Mouse (Mus musculus): ENCODE measurements around the gene Cyp27b1. TPM values are rescaled to one million over a fixed set of nuclear protein-coding genes. Genes with fewer than 3 reads are reported as not detected.

Gene Cyp27b1
- polyA plus RNA-seq, 1 experiment from 2014 or later: not detected

- Histone ChIP-seq H3K27ac (ENCODE audit: low read depth, low read length) (peak overlapping the region; percentile 80), H3K4me1 (ENCODE audit: control insufficient read depth, insufficient read depth, low read length) (peaks cover 31% of the 10 kb centered on the region), H3K4me2 (ENCODE audit: low read depth, low read length) (peak overlapping the region; percentile 91), H3K4me3 (ENCODE audit: low read depth, low read length) (peak overlapping the region; percentile 80), H3K36me3 (ENCODE audit: control insufficient read depth, insufficient read depth, low read length) (0 out of 2 replicates have a peak, but pooled peaks cover 6% of the 10 kb centered on the region), H3K9me3 (ENCODE audit: control insufficient read depth, low read length) (no peaks in the 10 kb centered on the region), H3K9ac (replicated peaks; ENCODE audit: low read depth, low read length) (peak overlapping the region; percentile 93), H3K27me3 (ENCODE audit: control insufficient read depth, insufficient read depth, low read length) (0 out of 2 replicates have a peak, but pooled peaks cover 8% of the 10 kb centered on the region)
- WGBS: 2% methylated on average over 34 of the region's 49 CpGs
- peak; percentile 79 for ATAC-seq (ENCODE audit: low read depth)
Observed at GRCm38 (mm10) chr10:127078677-127079575, 30.9 kb downstream of the Cyp27b1 start.

GRCm38 (mm10) chr10:127079665-127080391 is 31.8 kb downstream of the Cyp27b1 start:
- peak overlapping the region; percentile 91 for H3K4me2 ChIP-seq (ENCODE audit: low read depth, low read length)
- peaks cover 31% of the 10 kb centered on the region for H3K4me1 ChIP-seq (ENCODE audit: control insufficient read depth, insufficient read depth, low read length)
- H3K4me3 ChIP-seq (ENCODE audit: low read depth, low read length): peak overlapping the region; percentile 80
- WGBS: 2% methylated on average over 28 of the region's 70 CpGs
- H3K36me3 ChIP-seq (ENCODE audit: control insufficient read depth, insufficient read depth, low read length): peaks cover 10% of the 10 kb centered on the region; the same call in 1 of the 2 replicates
- peak overlapping the region; percentile 93 for H3K9ac ChIP-seq (replicated peaks; ENCODE audit: low read depth, low read length)
- H3K27me3 ChIP-seq (ENCODE audit: control insufficient read depth, insufficient read depth, low read length): 0 out of 2 replicates have a peak, but pooled peaks cover 8% of the 10 kb centered on the region
- ATAC-seq (ENCODE audit: low read depth): 0 out of 2 replicates have a peak, but pooled peaks have one; percentile 10
- no peaks in the 10 kb centered on the region for H3K9me3 ChIP-seq (ENCODE audit: control insufficient read depth, low read length)
- peak overlapping the region; percentile 80 for H3K27ac ChIP-seq (ENCODE audit: low read depth, low read length)

- Histone ChIP-seq H3K9me3 (ENCODE audit: control insufficient read depth, low read length) (no peaks in the 10 kb centered on the region), H3K4me2 (ENCODE audit: low read depth, low read length) (peak overlapping the region; percentile 91), H3K27me3 (ENCODE audit: control insufficient read depth, insufficient read depth, low read length) (0 out of 2 replicates have a peak, but pooled peaks cover 8% of the 10 kb centered on the region), H3K36me3 (ENCODE audit: control insufficient read depth, insufficient read depth, low read length) (peaks cover 10% of the 10 kb centered on the region; the same call in 1 of the 2 replicates), H3K9ac (replicated peaks; ENCODE audit: low read depth, low read length) (peak overlapping the region; percentile 60), H3K4me1 (ENCODE audit: control insufficient read depth, insufficient read depth, low read length) (peaks cover 31% of the 10 kb centered on the region), H3K4me3 (ENCODE audit: low read depth, low read length) (peak overlapping the region; percentile 80), H3K27ac (ENCODE audit: low read depth, low read length) (no peak overlapping the region)
- no peak for ATAC-seq (ENCODE audit: low read depth)
- 2% methylated on average over 48 of the region's 48 CpGs for WGBS
Observed at GRCm38 (mm10) chr10:127080901-127081780, 33.1 kb downstream of the Cyp27b1 start.

- Histone ChIP-seq H3K4me1 (ENCODE audit: control insufficient read depth, insufficient read depth, low read length) (peaks cover 31% of the 10 kb centered on the region), H3K27ac (ENCODE audit: low read depth, low read length) (no peak overlapping the region), H3K36me3 (ENCODE audit: control insufficient read depth, insufficient read depth, low read length) (peaks cover 12% of the 10 kb centered on the region; the same call in 1 of the 2 replicates), H3K4me2 (ENCODE audit: low read depth, low read length) (peak overlapping the region; percentile 91), H3K27me3 (ENCODE audit: control insufficient read depth, insufficient read depth, low read length) (0 out of 2 replicates have a peak, but pooled peaks cover 8% of the 10 kb centered on the region), H3K4me3 (ENCODE audit: low read depth, low read length) (peak overlapping the region; percentile 80), H3K9ac (replicated peaks; ENCODE audit: low read depth, low read length) (no peak overlapping the region), H3K9me3 (ENCODE audit: control insufficient read depth, low read length) (no peaks in the 10 kb centered on the region)
- peak; percentile 3; the same call in 1 of the 2 replicates for ATAC-seq (ENCODE audit: low read depth)
- 31% methylated on average over 8 of the region's 8 CpGs for WGBS
Observed at GRCm38 (mm10) chr10:127081996-127082620, 34.1 kb downstream of the Cyp27b1 start.

- Histone ChIP-seq H3K27ac (ENCODE audit: low read depth, low read length) (no peak overlapping the region), H3K27me3 (ENCODE audit: control insufficient read depth, insufficient read depth, low read length) (peaks cover 14% of the 10 kb centered on the region; the same call in 1 of the 2 replicates), H3K9me3 (ENCODE audit: control insufficient read depth, low read length) (no peaks in the 10 kb centered on the region), H3K4me3 (ENCODE audit: low read depth, low read length) (no peak overlapping the region), H3K4me1 (ENCODE audit: control insufficient read depth, insufficient read depth, low read length) (peaks cover 21% of the 10 kb centered on the region), H3K4me2 (ENCODE audit: low read depth, low read length) (no peak overlapping the region), H3K36me3 (ENCODE audit: control insufficient read depth, insufficient read depth, low read length) (peaks cover 14% of the 10 kb centered on the region; the same call in 1 of the 2 replicates), H3K9ac (replicated peaks; ENCODE audit: low read depth, low read length) (no peak overlapping the region)
- no peak for ATAC-seq (ENCODE audit: low read depth)
- 32% methylated on average over 8 of the region's 8 CpGs for WGBS
Observed at GRCm38 (mm10) chr10:127083292-127083914, 35.4 kb downstream of the Cyp27b1 start.

GRCm38 (mm10) chr10:127083915-127084306 is 35.9 kb downstream of the Cyp27b1 start:
- H3K9me3 ChIP-seq (ENCODE audit: control insufficient read depth, low read length): no peaks in the 10 kb centered on the region
- 50% methylated on average over 5 of the region's 5 CpGs for WGBS

GRCm38 (mm10) chr10:127085052-127085451 is 37.0 kb downstream of the Cyp27b1 start:
- Histone ChIP-seq H3K27ac (ENCODE audit: low read depth, low read length) (no peak overlapping the region), H3K4me3 (ENCODE audit: low read depth, low read length) (no peak overlapping the region), H3K9ac (replicated peaks; ENCODE audit: low read depth, low read length) (no peak overlapping the region), H3K9me3 (ENCODE audit: control insufficient read depth, low read length) (no peaks in the 10 kb centered on the region), H3K36me3 (ENCODE audit: control insufficient read depth, insufficient read depth, low read length) (peaks cover 18% of the 10 kb centered on the region; the same call in 1 of the 2 replicates), H3K4me1 (ENCODE audit: control insufficient read depth, insufficient read depth, low read length) (peaks cover 21% of the 10 kb centered on the region), H3K27me3 (ENCODE audit: control insufficient read depth, insufficient read depth, low read length) (peaks cover 22% of the 10 kb centered on the region), H3K4me2 (ENCODE audit: low read depth, low read length) (no peak overlapping the region)
- no peak for ATAC-seq (ENCODE audit: low read depth)
- WGBS: 80% methylated on average over 9 of the region's 9 CpGs

More at GRCm38 (mm10) chr10:127083915-127084306, 35.9 kb downstream of the Cyp27b1 start:
- H3K4me3 ChIP-seq (ENCODE audit: low read depth, low read length): no peak overlapping the region
- no peak overlapping the region for H3K4me2 ChIP-seq (ENCODE audit: low read depth, low read length)
- H3K27me3 ChIP-seq (ENCODE audit: control insufficient read depth, insufficient read depth, low read length): peaks cover 15% of the 10 kb centered on the region; the same call in 1 of the 2 replicates
- peaks cover 21% of the 10 kb centered on the region for H3K4me1 ChIP-seq (ENCODE audit: control insufficient read depth, insufficient read depth, low read length)
- no peak for ATAC-seq (ENCODE audit: low read depth)
- no peak overlapping the region for H3K9ac ChIP-seq (replicated peaks; ENCODE audit: low read depth, low read length)
- H3K27ac ChIP-seq (ENCODE audit: low read depth, low read length): no peak overlapping the region
- H3K36me3 ChIP-seq (ENCODE audit: control insufficient read depth, insufficient read depth, low read length): peaks cover 15% of the 10 kb centered on the region; the same call in 1 of the 2 replicates

All from neural tube, embryonic 14.5 days (tissue).